Mouse (Mus musculus) fat pad, adult 2 months (tissue): ENCODE measurements around the gene Ptov1.

Experiments
- DNase-seq: peaks from one replicate; pipeline ENCODE4 v3.0.0-alpha.2; 2011; ENCODE audit warnings: low read depth, low spot score; ENCODE audit errors: extremely low read depth

The Ptov1 gene

DNA sequence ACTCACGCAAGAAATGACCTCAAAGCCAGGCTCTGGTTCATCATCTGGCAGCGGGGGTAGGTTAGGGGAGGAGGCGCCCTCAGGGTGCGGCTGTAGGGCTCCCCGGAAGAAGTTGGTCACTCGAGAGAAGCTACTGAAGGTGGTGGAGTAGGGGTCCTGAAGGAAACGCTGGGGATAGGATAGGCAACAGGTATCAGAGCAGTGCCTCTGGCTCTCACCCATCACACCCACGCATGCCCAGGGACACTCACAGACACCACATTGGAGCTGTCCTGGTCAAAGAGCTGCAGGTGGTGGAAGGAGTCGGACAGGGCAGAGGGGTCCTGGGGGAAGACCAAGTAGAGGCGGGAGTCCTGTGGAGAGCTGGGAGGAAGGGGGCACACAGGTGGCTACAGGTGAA lies 24.6 kb downstream of the Ptov1 start:
- DNase-seq: no peak

DNA sequence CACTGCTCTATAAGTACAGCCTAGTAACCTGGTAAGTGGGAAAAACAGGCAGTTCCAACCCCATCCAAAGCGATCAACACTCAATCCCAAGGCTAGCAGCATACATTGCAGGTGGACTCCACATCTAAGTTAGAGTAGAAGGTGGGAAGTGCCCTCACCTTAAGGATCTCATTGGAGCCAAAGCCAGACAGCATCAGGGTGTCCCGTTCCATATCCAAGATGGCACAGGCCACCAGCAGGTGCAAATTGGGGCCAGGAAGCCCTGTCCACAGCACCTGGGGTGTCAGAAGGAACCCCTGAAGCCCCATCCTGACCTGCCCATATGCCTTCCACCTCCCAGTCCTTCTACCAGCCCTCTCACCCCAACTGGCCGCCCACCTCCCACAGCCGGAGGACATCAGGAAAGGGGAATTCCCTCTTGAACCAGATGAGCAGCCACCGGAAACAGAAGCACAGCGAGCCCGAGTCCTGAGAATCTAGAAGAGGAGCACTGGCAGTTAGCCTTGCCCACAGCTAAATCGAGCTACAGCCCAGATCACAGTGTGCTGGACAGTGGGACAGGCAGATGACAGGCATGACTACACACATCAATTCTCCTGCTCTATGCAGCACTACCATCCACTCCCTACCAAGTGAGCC lies 27.6 kb downstream of the Ptov1 start:
- DNase-seq: no peak

DNA sequence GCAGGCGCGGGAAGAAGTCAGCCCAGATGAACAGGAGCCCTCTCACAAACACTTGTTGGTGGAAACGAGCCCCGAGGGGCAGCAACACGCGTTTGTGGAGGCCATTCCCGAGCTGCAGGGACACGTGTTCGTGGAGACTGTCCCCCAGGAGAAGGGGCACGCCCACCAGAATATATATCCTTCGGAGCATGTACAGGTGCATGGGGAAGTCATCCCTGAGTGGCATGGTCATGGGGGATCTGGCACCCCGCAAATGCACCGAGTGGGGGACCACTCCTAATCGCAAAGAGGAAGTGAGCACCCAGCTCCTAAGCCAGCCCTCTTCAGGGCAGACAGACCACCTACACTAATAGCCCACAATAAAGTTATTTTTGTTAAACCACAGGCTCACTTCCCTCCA lies 29.2 kb downstream of the Ptov1 start:
- no peak for DNase-seq

DNA sequence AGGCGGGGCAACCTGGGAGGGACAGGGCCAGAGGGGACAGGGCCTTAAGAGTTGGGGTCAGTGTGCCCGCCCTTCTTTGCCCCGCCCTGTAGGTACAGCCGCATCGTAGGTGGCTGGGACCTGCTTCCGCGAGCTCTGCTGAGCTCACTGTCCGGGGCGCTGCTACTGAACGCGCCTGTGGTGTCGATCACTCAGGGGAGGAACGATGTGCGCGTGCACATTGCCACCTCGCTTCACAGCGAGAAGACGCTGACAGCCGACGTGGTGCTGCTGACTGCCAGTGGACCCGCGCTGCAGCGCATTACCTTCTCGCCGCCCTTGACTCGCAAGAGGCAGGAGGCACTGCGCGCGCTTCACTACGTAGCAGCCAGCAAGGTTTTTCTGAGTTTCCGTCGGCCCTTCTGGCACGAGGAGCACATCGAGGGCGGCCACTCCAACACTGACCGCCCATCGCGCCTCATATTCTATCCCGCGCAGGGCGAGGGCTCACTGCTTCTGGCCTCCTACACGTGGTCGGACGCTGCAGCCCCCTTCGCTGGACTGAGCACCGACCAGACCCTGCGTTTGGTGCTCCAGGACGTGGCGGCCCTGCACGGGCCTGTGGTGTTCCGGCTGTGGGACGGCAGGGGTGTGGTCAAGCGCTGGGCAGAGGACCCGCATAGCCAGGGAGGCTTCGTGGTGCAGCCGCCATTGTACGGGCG lies 29.9 kb downstream of the Ptov1 start:
- no peak for DNase-seq

DNA sequence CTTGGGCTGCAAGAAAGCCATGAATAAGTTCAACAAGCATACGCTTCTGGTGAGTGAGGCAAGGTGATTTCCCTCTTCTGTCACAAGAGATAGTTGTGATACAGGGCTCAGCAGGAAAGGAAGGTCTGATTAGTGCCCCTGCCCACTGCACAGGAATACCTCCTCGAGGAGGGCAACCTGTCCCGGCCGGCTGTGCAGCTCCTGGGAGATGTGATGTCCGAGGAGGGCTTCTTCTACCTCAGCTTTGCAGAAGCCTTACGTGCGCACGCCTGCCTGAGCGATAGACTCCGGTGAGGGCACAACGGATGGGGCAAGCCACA lies 30.5 kb downstream of the Ptov1 start:
- DNase-seq: no peak

DNA sequence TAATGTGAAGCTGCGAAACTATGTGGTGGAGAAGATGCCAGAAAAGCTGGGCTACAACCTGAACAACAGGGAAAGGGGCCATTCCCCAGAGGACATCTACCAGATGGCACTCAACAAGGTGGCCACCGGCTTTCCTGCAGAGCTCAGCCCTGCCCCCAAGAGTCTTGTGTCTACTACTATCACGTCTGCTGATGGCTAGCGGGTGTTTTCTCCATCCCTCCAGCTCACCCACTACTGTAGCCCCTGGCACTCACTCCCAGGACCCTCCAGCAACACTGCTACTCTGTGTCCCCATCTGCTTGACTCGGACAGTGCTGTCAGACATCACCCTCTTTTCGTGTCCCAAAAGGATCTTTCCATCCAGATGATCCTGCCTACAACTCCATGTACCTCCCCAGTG lies 31.5 kb downstream of the Ptov1 start:
- no peak for DNase-seq

DNA sequence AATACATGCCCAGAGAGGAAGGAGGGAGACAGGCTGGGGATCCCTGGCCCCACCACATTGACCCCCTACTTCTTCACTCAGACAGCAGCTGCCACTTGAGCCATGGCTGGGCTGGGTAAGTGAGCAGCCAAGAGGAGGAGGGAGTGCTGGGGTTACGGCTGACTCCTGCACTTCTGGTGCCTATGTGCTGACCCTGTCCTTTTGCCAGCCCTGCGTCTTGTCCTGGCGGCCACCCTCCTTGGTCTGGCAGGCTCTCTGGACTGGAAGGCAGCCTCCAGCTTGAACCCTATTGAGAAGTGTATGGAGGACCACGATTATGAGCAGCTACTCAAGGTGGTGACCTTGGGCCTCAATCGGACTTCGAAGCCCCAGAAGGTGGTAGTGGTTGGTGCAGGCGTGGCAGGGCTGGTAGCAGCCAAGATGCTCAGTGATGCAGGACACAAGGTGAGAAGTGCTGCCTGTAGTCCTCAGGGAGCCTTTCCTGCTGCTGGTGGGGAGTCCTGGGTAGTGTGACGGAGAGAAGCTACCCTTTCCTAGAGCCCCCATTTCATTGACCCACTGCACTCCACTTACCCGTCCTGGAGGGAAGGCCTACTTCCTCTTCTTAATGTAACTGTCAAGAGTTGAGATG lies 33.0 kb downstream of the Ptov1 start:
- DNase-seq: no peak

DNA sequence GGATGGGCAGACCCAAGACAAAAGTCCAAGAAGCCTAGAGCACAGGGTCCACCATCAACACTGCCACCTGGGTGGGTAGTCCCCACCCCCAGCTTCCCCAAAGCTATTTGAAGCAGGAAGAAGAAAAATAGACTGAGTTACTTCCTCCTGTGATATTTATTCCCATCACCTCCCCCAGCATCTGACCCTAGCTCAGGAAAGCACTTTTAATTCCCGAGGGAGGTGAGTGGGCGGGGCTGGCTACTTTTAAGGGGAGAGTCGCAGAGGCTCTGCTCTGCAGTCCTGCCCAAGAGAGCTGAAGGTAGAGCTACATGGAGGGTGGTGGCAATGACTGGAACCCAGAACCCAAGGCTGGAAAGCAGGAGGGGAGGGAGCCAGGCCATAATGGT lies 33.6 kb downstream of the Ptov1 start:
- DNase-seq: no peak

DNA sequence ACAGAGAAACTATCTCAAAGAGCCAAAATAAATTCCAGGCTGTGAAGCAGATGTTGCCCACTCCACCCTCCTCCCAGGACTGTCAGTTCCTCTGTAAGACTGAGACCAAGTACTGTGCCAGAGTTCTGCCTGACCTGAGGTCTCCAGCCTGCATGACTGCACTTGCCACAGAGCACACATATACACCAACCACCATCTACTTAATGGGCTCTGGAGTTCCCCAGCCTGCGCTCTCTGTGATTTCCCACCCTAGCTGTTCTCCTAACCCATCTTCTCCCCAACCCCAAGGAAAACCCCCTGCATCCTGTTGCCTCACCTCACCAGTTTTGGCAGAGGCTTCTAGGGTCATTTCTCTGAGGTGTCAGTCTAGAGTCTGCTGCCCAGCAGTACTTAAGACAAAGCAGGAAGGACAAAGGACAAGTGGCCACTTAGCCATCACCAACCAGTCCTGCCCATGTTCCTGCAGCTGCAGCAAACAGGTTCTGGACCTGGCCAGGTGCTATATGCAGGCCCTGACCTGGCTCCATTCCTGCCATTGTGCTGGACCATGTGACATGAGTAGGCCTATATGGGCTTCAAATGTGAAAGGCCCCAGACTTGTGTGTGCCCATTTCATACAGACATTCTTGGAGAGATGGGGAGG lies 34.1 kb downstream of the Ptov1 start:
- no peak for DNase-seq

DNA sequence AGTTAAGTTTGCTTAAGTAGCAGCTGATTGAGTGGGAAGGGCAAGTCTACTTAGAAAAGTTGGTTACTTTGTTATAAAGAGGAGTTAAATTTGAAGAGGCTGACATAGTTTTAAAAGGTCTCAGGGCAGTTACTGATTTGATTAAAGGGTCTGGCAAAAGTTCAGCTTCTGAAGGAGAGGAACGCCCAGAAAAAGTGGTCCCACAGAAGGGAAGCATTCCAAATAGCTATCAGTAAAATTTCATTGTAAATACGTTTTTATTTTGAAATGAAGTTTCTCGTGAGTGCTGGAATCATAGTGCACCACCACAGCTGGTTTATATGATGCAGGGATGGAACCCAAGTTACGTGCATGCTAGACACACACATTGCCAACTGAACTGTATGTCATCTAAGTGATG lies 36.8 kb downstream of the Ptov1 start:
- DNase-seq: no peak

DNA sequence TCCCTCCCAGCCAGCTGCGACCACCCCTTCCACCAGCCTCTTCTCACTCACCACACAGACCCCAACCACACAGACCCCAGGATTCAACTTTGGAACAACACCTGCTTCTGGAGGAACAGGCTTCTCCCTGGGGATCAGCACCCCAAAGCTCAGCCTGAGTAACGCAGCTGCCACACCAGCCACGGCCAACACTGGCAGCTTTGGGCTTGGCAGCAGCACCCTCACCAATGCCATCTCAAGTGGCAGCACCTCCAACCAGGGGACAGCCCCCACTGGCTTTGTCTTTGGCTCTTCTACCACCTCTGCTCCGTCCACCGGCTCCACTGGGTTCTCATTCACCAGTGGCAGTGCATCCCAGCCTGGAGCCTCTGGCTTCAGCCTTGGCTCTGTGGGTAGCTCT lies 40.9 kb downstream of the Ptov1 start:
- DNase-seq: no peak

DNA sequence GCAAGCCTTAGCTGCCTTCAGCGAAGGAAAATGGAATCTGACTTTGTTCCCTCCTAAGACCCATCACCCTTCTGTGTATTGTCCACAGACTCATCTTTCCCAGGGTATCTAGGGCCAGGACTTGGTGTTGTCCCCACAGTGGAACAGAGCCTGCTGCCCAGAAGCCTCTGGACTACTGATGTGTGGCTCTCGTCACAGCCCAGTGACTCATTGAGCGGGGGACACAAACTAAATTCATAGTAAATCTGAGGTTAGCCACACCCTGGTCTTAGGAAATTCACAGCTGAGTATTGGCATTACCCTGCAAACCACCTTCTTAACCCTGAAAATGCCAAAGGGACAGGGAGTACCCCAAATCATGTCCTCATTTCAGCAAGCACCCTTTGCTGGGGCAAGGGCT lies 42.8 kb downstream of the Ptov1 start:
- DNase-seq: no peak

DNA sequence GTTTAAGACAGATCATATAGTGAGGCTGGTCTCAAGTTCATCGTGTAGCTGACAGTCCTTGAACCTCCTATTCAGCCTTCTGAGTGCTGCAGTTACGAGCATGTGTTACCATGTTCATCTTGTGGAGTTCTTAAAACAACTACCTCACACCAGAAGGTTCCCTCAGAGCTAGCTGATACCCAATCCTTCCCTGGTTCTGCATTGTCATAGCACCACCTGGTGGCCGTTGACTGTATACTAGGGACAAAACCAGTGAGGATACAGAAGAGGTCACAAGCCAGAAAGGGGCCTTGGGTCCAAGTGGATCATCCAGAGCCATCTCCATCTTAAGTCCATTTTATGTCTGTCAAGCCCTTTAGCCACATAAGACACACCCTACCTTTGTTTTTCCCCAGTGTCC lies 44.7 kb downstream of the Ptov1 start:
- DNase-seq: no peak

DNA sequence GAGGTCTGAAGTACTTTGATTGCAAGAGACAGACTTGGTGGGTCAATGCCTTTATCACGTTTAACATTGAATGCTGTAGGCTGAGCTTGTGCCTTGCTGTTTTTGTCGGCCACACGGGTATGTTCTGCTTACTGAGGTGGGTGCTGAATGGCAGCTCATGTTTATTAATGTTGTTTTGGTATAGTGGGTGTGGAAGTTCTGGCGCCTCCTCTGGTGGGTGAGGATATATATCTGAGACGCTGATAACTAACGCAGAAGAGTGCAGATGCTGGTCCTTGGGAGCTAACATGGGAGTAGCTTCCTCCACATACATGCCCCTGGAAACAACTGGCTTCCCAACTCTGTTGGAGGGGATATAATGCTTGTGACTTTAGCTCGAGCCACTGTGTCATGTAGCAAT lies 46.2 kb downstream of the Ptov1 start:
- DNase-seq: no peak

DNA sequence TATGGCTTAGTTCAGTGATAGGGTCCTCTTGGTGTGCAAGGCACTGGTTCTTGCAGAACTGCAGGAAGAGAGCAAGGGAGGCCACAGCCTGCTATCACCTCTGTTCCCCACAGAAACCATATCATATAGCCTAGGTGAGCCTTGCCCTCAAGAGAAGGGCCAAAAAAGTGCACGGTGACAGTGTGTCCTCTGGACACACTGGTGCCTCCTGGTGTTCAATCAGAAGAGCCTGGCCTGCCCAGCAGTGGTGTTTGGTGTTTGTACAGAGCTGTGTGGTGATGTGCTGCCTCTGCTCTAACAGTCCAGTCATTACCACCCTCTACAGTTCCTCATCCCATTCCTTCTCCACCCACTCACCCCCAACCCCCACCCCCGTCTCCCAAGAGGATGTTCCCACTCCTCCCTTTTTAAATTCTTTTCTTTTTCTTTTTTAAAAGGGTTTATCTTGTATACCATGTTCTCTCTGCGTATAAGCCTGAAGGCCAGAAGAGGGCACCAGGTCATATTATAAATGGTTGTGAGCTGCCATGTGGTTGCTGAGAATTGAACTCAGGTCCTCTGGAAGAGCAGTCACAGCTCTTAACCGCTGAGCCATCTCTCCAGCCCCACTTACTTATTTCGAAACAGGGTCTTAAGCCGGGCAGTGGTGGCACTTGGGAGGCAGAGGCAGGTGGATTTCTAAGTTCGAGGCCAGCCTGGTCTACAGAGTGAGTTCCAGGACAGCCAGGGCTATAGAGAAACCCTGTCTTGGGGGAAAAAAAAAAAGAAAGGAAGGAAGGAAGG lies 47.7 kb downstream of the Ptov1 start:
- DNase-seq: no peak

DNA sequence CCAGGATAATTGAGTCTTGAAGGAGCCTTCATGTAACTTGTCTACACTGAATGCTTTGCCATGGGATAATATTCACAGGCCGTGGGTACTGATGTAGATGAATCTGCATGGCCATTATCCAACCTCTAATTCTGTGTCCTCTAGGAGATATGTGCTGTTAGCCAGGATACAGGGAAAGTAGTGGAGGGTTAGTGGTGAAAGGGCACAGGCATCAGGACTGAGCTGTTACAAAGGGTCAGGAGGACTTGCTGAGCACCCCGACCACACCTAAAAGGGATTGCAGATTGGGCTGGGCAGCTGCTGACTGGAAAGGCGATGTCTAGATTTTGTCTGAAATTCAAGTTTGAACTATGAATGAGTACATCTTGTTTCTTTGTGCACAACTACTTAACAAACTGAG lies 49.1 kb downstream of the Ptov1 start:
- no peak for DNase-seq

DNA sequence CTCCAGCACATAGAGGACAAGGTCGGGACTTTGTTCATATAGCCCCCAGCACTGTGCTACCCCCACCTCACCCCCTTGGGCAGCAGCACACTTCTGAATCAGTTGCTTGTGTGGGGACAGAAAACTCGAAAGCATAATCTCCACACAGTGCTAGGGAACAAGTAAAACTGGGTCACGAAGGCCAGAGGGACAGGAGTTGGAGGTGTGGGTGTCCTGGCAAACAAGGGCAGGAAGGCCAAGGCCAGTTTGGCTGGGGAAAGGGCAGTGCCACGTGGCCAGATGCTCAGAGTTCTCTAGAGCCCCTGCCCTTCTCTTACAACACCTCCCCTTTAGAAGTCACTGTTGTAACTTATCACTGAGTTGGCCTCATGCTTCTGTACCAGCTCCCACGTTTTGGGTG lies 49.7 kb downstream of the Ptov1 start:
- DNase-seq: no peak

DNA sequence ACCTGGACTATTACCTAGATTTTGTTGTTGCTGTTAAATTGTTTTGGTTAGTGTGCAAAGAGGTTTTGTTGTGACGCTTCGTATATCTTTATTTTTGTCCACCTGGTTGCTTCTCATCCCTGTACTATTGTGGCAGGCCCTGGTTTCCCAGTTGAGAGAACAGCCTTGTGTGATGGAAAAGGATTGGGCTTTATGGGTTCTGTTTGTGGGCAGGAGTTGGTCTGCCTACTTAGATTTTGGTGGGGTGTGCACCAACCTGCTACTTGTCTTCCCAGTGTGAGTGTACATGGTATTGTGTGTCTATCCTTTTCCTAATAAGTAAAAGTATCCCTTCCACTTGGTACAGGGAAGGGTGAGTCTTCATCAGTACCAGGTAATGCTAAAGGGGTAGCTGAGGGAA lies 50.2 kb downstream of the Ptov1 start:
- no peak for DNase-seq

DNA sequence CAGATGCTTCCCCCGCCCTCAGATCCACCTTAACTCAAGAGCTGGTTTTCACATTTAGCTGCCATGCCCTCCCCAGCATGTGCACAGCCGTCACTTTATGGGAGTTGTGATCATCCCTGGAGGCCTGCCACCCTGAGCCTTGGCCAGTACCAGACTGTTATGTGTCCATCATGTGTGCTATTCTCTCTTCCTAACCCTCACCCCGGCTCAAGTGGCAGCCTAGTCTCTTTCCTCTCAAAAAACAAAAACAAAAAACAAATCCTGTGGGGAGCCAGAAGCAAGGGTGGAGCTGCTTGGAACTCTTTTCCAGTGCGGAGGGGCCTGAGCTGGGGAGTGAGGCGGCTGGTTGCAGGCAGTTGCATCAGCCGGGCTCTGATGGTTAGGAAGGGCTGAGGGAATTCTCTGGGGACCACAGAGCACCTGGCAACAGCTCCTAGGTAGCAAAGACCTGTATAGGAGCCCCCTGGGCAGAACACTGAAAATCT lies 50.8 kb downstream of the Ptov1 start:
- DNase-seq: no peak

DNA sequence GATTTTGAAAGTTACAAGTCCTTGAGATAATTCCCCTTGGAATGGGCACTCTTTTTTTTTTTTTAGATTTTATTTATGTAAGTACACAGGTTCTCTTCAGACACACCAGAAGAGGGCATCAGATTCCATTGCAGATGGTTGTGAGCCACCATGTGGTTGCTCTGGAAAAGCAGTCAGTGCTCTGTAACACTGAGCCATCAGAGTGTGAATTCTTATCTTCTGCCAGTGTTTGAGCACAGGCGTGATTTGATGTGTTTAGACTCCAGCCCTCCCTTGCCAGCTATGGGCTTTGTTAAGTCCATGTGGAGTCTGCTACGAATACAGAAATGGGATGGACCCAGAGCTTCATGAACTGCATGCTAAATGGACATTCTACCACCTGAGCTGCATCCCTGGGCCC lies 51.4 kb downstream of the Ptov1 start:
- no peak for DNase-seq

DNA sequence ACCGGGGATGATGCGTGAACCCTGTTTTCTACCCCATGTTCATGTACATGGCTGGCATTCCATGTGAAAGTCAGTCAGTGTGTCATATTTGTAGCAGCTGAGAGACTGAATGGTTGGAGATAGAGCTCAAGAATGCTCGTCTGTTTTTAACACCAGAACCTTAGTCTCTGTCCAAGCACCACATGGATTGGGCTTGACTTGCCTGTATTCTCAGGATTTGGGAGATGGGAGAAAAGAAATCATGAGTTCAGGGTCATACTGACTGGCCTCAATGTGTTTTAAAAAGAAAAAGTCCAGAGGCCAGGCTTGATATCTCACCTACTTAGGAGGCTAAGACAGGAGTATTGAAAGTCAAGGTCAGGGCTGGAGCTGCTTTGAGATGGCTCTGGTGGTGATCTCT lies 52.1 kb downstream of the Ptov1 start:
- no peak for DNase-seq
